Mouse (Mus musculus): ENCODE results near the gene Tomm5.
"Not testable (repeated sequence)": the region's sequence is repeated elsewhere in the genome, so short reads cannot be mapped to it uniquely, and the experiment has no call there.

Gene Tomm5

DNA sequence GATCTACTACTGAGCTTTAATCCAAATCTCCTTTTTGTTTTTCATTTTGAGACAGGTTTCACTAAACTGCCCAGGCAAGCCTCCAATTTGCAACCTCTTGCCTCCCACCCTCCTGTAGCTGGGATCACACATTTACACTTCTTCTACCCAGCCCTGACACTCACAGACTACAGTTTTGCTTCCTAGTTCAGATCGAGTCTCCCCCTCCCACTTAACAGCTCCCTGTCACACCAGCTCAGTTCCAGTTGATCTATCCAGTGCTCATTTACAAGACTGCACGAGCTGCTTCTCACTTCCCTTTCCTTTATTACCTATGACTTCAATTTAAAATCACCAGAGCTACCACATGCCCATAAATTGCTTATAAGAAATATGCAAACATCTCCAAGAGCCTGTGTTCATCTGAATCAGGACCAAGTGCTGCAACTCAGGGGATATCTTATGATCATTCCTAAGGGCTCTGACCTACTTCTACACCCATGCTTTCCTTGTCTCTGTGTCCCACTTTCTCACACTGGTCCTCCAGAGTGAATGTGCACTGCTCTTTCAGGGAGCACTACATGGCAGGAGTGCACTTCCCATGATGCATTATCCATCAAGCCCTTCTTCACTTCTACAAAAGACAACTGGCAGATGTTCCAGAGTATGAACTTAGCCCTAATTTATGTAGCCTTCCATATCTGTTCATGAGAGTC lies 41.7 kb downstream of the Tomm5 start:
- no peak for DNase-seq (ENCODE audit: low spot score in 2 of 2)

DNA sequence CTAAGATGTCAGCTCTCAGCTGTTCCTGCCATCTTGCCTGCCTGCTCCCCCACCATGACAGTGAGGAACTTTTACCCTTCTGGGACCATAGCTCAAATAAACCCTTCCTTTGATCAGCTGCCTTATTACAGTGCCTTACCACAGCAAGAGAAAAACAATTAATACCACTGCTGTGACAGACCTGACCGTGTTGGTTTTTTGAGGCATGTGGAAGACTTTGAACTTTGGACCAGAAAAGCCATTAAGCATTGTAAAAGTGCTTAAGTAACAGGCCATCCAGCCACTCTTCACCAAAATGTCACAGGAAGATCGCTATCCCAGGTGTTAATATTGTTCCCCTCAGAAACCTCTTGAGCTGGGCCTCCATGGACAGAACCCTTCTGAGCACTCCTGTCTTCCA lies 43.3 kb downstream of the Tomm5 start:
- DNase-seq (ENCODE audit: low spot score in 2 of 2), result no peak

- DNase-seq (ENCODE audit: low spot score in 2 of 2), result not testable (repeated sequence)
These were observed 44.1 kb downstream of the Tomm5 start for GRCm38 (mm10) chr4:45063836-45064235.

GRCm38 (mm10) chr4:45055451-45055850 lies 52.5 kb downstream of the Tomm5 start:
- DNase-seq (ENCODE audit: low spot score in 2 of 2), result no peak

Measured in left cerebral cortex, adult 9 months (tissue).